Mouse (Mus musculus) megakaryocyte, embryonic 14.5 days (primary cell): Measurements from ENCODE around the gene Fcho2. TPM values are rescaled to one million over a fixed set of nuclear protein-coding genes. Genes with fewer than 3 reads are reported as not detected.

Source experiments
- H3K27me3 ChIP-seq: replicated peaks from 2 replicates; pipeline ENCODE3; 2012; ENCODE audit warnings: inconsistent platforms
- H3K36me3 ChIP-seq: replicated peaks from 2 replicates; pipeline ENCODE3; 2012; ENCODE audit warnings: low read length, inconsistent platforms, mixed read lengths
- H3K4me1 ChIP-seq: 2 replicates; pipeline ENCODE4 v1.6.1; 2012; ENCODE audit warnings: inconsistent platforms
- H3K4me3 ChIP-seq: replicated peaks from 2 replicates; pipeline ENCODE3; 2012; ENCODE audit warnings: moderate library complexity, mild to moderate bottlenecking, inconsistent platforms
- H3K9me3 ChIP-seq: 2 replicates; pipeline ENCODE4 v1.6.1; 2012; ENCODE audit warnings: inconsistent platforms
- FLI1 ChIP-seq: IDR thresholded peaks from 2 replicates; pipeline ENCODE4 v1.6.1; 2012; ENCODE audit warnings: low read length, inconsistent platforms, mixed read lengths
- GATA1 ChIP-seq: IDR thresholded peaks from 3 replicates; pipeline ENCODE4 v1.6.1; 2012; ENCODE audit warnings: mixed read lengths, low read length, inconsistent platforms, borderline replicate concordance
- polyA plus RNA-seq: library from polyadenylated mRNA; stranded (reverse); fragments of >175 nt; gene quantifications from 2 replicates; pipeline ENCODE4 v1.2.3, GENCODE M21; 2012; ENCODE audit warnings: low replicate concordance; ENCODE audit not compliant: insufficient read depth

The Fcho2 gene
- polyA plus RNA-seq, 1 experiment, result 0.39 TPM

GRCm38 (mm10) chr13:98687931-98688330, 127.3 kb downstream of the Fcho2 start:
- Histone ChIP-seq H3K4me1 (peaks cover 7% of the 10 kb centered on the region), H3K4me3 (no peak overlapping the region)
- TF ChIP-seq GATA1 (no peak), FLI1 (no peak)

GRCm38 (mm10) chr13:98684144-98684900, 130.9 kb downstream of the Fcho2 start:
- Histone ChIP-seq H3K36me3 (no peaks in the 10 kb centered on the region), H3K9me3 (no peaks in the 10 kb centered on the region), H3K4me1 (no peaks in the 10 kb centered on the region), H3K27me3 (peaks cover 12% of the 10 kb centered on the region), H3K4me3 (no peak overlapping the region)
- TF ChIP-seq GATA1 (no peak), FLI1 (no peak)

More at GRCm38 (mm10) chr13:98687931-98688330, 127.3 kb downstream of the Fcho2 start:
- Histone ChIP-seq H3K27me3 (peaks cover 15% of the 10 kb centered on the region), H3K36me3 (no peaks in the 10 kb centered on the region), H3K9me3 (peaks cover 4% of the 10 kb centered on the region; the same call in 1 of the 2 replicates)

GRCm38 (mm10) chr13:98683412-98683811, 131.8 kb downstream of the Fcho2 start:
- no peaks in the 10 kb centered on the region for H3K4me1 ChIP-seq
- peaks cover 18% of the 10 kb centered on the region for H3K27me3 ChIP-seq
- no peak for TF ChIP-seq GATA1
- H3K4me3 ChIP-seq, result no peak overlapping the region
- no peaks in the 10 kb centered on the region for H3K9me3 ChIP-seq
- H3K36me3 ChIP-seq, result no peaks in the 10 kb centered on the region

GRCm38 (mm10) chr13:98680470-98681060, 134.7 kb downstream of the Fcho2 start:
- no peaks in the 10 kb centered on the region for H3K9me3 ChIP-seq
- no peak for TF ChIP-seq GATA1
- no peak for TF ChIP-seq FLI1
- peaks cover 16% of the 10 kb centered on the region for H3K27me3 ChIP-seq
- no peak overlapping the region for H3K4me3 ChIP-seq
- no peaks in the 10 kb centered on the region for H3K4me1 ChIP-seq
- no peaks in the 10 kb centered on the region for H3K36me3 ChIP-seq

GRCm38 (mm10) chr13:98679631-98680041, 135.6 kb downstream of the Fcho2 start:
- Histone ChIP-seq H3K27me3 (peaks cover 16% of the 10 kb centered on the region), H3K4me3 (no peak overlapping the region), H3K36me3 (no peaks in the 10 kb centered on the region), H3K9me3 (no peaks in the 10 kb centered on the region), H3K4me1 (no peaks in the 10 kb centered on the region)
- no peak for TF ChIP-seq FLI1
- no peak for TF ChIP-seq GATA1

GRCm38 (mm10) chr13:98679230-98679629, 136.0 kb downstream of the Fcho2 start:
- TF ChIP-seq FLI1, result no peak
- Histone ChIP-seq H3K4me1 (no peaks in the 10 kb centered on the region), H3K4me3 (no peak overlapping the region), H3K9me3 (no peaks in the 10 kb centered on the region), H3K27me3 (peaks cover 16% of the 10 kb centered on the region), H3K36me3 (no peaks in the 10 kb centered on the region)

- no peak for TF ChIP-seq FLI1
- TF ChIP-seq GATA1, result no peak
- H3K4me3 ChIP-seq, result no peak overlapping the region
- H3K36me3 ChIP-seq, result no peaks in the 10 kb centered on the region
- H3K27me3 ChIP-seq, result peaks cover 2% of the 10 kb centered on the region
- peaks cover 11% of the 10 kb centered on the region for H3K9me3 ChIP-seq
- no peaks in the 10 kb centered on the region for H3K4me1 ChIP-seq
Measured at GRCm38 (mm10) chr13:98673922-98674321, 141.3 kb downstream of the Fcho2 start.

Other genes with a start within 250 kb of the Fcho2 start
- not detected in 2 replicates for gene Tmem174, start 178.0 kb downstream of the Fcho2 start, polyA plus RNA-seq
- gene Tmem171, start 120.6 kb downstream of the Fcho2 start, polyA plus RNA-seq, result not detected in 2 replicates
- 0.41 and 2.3 TPM in 2 replicates for gene Tnpo1, start 110.9 kb upstream of the Fcho2 start, polyA plus RNA-seq
- not detected in 2 replicates for gene 1700024P04Rik, start 169.1 kb upstream of the Fcho2 start, polyA plus RNA-seq